Mouse (Mus musculus): Measurements from ENCODE around the gene Thsd7a. TPM values are rescaled to one million over a fixed set of nuclear protein-coding genes. Genes with fewer than 3 reads are reported as not detected.

The Thsd7a gene
- polyA plus RNA-seq, 1 experiment from 2014 or later, result 2.0 TPM

DNA sequence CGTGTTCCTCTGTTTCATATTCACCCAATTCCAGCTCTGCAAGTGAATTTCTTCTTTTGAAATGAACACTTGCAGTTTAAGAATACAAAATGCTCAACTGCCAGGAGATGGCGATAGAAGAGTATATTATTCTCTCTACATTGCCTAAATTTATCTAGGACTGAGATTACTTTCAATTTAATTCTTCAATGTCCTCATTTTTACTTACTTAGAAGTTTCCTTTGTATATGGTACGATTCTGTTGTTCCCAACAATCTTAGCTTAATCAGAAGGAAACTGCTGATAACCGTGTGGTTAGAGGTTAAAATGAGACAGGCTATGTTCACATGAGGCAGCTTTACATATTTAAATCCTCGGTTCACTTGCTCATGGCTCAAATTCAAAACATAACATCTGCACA, 398.5 kb downstream of the Thsd7a start:
- H3K4me1 ChIP-seq (ENCODE audit: control insufficient read depth, insufficient read depth, low read length), result no peaks in the 10 kb centered on the region
- no peak overlapping the region for H3K27ac ChIP-seq (ENCODE audit: low read length)
- H3K27me3 ChIP-seq (ENCODE audit: control insufficient read depth, insufficient read depth, low read length), result no peaks in the 10 kb centered on the region
- no peaks in the 10 kb centered on the region for H3K9me3 ChIP-seq (replicated peaks; ENCODE audit: control insufficient read depth, low read length)
- ATAC-seq (ENCODE audit: insufficient read depth, low FRiP score), result no peak
- H3K9ac ChIP-seq (ENCODE audit: low read length), result no peak overlapping the region
- no peaks in the 10 kb centered on the region for H3K36me3 ChIP-seq (ENCODE audit: control insufficient read depth, insufficient read depth, low read length)
- H3K4me2 ChIP-seq (ENCODE audit: low read depth, low read length), result peak overlapping the region; percentile 24
- 0 out of 2 replicates have a peak overlapping the region, but pooled peaks have one; percentile 13 for H3K4me3 ChIP-seq (replicated peaks; ENCODE audit: low read length)
- 28% methylated on average over 5 of the region's 5 CpGs for WGBS

DNA sequence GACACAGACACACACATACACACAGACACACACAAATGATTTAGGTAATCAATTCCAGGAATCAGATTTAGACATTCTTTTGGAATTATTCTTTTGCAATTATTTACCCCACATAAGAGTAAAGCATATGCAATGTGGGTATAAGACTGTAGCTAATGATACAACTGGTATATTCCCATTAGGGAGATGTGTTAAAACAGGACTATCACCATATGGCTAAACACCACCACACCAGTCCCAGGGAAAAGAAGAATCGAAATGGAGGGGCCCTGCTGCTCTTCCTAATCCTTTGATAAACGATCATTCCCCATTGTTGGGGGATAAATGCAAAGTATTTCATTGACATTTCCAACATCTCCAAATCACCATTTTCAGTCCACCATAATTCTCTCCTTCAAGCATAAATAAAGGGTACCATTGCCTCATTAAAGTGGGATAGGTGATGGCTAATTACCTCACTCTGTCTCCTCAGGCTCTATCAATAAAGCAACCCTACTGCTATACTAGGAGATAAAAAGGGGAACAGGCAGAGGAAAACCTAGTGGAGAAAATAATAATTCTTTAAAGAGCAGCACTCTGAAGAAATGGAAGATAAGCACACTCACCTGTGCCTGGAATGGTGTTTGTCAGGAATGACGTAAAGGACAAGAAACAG, 400.0 kb downstream of the Thsd7a start:
- no peaks in the 10 kb centered on the region for H3K36me3 ChIP-seq (ENCODE audit: control insufficient read depth, insufficient read depth, low read length)
- H3K27ac ChIP-seq (ENCODE audit: low read length), result no peak overlapping the region
- no peak overlapping the region for H3K4me2 ChIP-seq (ENCODE audit: low read depth, low read length)
- no peaks in the 10 kb centered on the region for H3K9me3 ChIP-seq (replicated peaks; ENCODE audit: control insufficient read depth, low read length)
- 65% methylated on average over 3 of the region's 3 CpGs for WGBS
- H3K9ac ChIP-seq (ENCODE audit: low read length), result no peak overlapping the region
- no peak overlapping the region for H3K4me3 ChIP-seq (replicated peaks; ENCODE audit: low read length)
- H3K4me1 ChIP-seq (ENCODE audit: control insufficient read depth, insufficient read depth, low read length), result no peaks in the 10 kb centered on the region
- no peak for ATAC-seq (ENCODE audit: insufficient read depth, low FRiP score)
- no peaks in the 10 kb centered on the region for H3K27me3 ChIP-seq (ENCODE audit: control insufficient read depth, insufficient read depth, low read length)

- no peaks in the 10 kb centered on the region for H3K27me3 ChIP-seq (ENCODE audit: control insufficient read depth, insufficient read depth, low read length)
- H3K36me3 ChIP-seq (ENCODE audit: control insufficient read depth, insufficient read depth, low read length), result no peaks in the 10 kb centered on the region
- no peak overlapping the region for H3K27ac ChIP-seq (ENCODE audit: low read length)
- no peak for ATAC-seq (ENCODE audit: insufficient read depth, low FRiP score)
- no peaks in the 10 kb centered on the region for H3K4me1 ChIP-seq (ENCODE audit: control insufficient read depth, insufficient read depth, low read length)
- no peak overlapping the region for H3K4me3 ChIP-seq (replicated peaks; ENCODE audit: low read length)
- no peak overlapping the region for H3K4me2 ChIP-seq (ENCODE audit: low read depth, low read length)
- no peak overlapping the region for H3K9ac ChIP-seq (ENCODE audit: low read length)
- H3K9me3 ChIP-seq (replicated peaks; ENCODE audit: control insufficient read depth, low read length), result no peaks in the 10 kb centered on the region
These were observed 400.5 kb downstream of the Thsd7a start for GRCm38 (mm10) chr6:12348667-12349066.

DNA sequence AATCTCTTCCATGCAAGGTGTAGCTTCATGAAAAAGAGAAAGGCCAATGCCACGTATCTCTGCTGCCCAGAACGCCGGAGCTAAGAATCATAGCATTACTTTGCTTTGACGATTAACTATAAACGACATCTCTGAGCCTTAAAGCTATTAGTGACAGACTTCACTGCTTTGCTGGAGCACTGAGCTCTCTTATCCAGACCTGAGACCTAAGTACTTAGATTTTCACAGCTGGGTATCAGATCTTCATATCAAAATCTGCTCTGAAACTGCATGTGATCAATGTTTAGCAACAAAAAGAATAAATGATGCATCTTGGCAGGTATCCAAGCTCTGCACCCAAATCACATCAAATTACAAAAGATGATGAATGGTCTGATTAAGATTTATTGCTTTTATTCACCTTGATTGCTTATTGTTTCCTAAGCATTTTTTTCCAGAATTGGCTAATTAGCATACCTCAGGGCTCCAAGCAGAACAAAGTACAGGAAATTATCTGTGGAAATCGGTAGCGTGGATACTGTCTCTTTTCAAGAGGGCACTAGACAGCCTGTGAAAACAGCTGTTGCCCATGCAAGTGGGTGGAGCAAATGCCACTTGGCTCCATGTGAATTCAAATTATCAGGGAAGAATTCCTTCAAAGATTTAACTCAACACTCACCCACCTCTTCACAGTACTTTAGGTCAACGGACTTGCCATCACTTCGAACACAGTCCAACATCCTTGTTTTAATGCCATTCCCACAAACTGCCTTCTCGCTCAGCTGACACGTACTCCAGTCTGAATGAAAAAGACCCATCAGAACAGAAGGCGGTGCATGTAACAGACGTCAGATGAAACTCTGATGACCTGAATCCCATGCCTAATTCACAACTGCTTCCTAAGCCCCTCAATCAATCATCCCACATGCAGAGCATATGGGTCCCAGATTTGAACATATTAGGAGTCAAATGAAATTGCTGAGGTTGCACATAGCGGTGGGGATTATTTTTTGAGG, 412.3 kb downstream of the Thsd7a start:
- no peak overlapping the region for H3K27ac ChIP-seq (ENCODE audit: low read length)
- no peak overlapping the region for H3K4me2 ChIP-seq (ENCODE audit: low read depth, low read length)
- no peak overlapping the region for H3K9ac ChIP-seq (ENCODE audit: low read length)
- no peaks in the 10 kb centered on the region for H3K4me1 ChIP-seq (ENCODE audit: control insufficient read depth, insufficient read depth, low read length)
- 74% methylated on average over 14 of the region's 14 CpGs for WGBS
- H3K27me3 ChIP-seq (ENCODE audit: control insufficient read depth, insufficient read depth, low read length), result no peaks in the 10 kb centered on the region
- H3K4me3 ChIP-seq (replicated peaks; ENCODE audit: low read length), result no peak overlapping the region
- H3K36me3 ChIP-seq (ENCODE audit: control insufficient read depth, insufficient read depth, low read length), result no peaks in the 10 kb centered on the region
- H3K9me3 ChIP-seq (replicated peaks; ENCODE audit: control insufficient read depth, low read length), result no peaks in the 10 kb centered on the region
- ATAC-seq (ENCODE audit: insufficient read depth, low FRiP score), result no peak

GRCm38 (mm10) chr6:12315070-12315909, 433.9 kb downstream of the Thsd7a start:
- 48% methylated on average over 7 of the region's 7 CpGs for WGBS
- ATAC-seq (ENCODE audit: insufficient read depth, low FRiP score), result no peak

GRCm38 (mm10) chr6:12307502-12307901, 441.7 kb downstream of the Thsd7a start:
- Histone ChIP-seq H3K9ac (ENCODE audit: low read length) (no peak overlapping the region), H3K9me3 (replicated peaks; ENCODE audit: control insufficient read depth, low read length) (peaks cover 2% of the 10 kb centered on the region; the same call in 1 of the 2 replicates), H3K4me2 (ENCODE audit: low read depth, low read length) (no peak overlapping the region), H3K4me1 (ENCODE audit: control insufficient read depth, insufficient read depth, low read length) (no peaks in the 10 kb centered on the region), H3K36me3 (ENCODE audit: control insufficient read depth, insufficient read depth, low read length) (no peaks in the 10 kb centered on the region), H3K27ac (ENCODE audit: low read length) (no peak overlapping the region), H3K4me3 (replicated peaks; ENCODE audit: low read length) (no peak overlapping the region), H3K27me3 (ENCODE audit: control insufficient read depth, insufficient read depth, low read length) (no peaks in the 10 kb centered on the region)
- WGBS, result 82% methylated on average over 2 of the region's 2 CpGs
- ATAC-seq (ENCODE audit: insufficient read depth, low FRiP score), result no peak

More at GRCm38 (mm10) chr6:12315070-12315909, 433.9 kb downstream of the Thsd7a start:
- no peak overlapping the region for H3K27ac ChIP-seq (ENCODE audit: low read length)
- H3K27me3 ChIP-seq (ENCODE audit: control insufficient read depth, insufficient read depth, low read length), result no peaks in the 10 kb centered on the region
- H3K9ac ChIP-seq (ENCODE audit: low read length), result no peak overlapping the region
- no peaks in the 10 kb centered on the region for H3K4me1 ChIP-seq (ENCODE audit: control insufficient read depth, insufficient read depth, low read length)
- no peak overlapping the region for H3K4me3 ChIP-seq (replicated peaks; ENCODE audit: low read length)
- H3K4me2 ChIP-seq (ENCODE audit: low read depth, low read length), result no peak overlapping the region
- H3K9me3 ChIP-seq (replicated peaks; ENCODE audit: control insufficient read depth, low read length), result no peaks in the 10 kb centered on the region
- no peaks in the 10 kb centered on the region for H3K36me3 ChIP-seq (ENCODE audit: control insufficient read depth, insufficient read depth, low read length)

GRCm38 (mm10) chr6:12262641-12263400, 486.4 kb downstream of the Thsd7a start:
- H3K4me3 ChIP-seq (replicated peaks; ENCODE audit: low read length), result no peak overlapping the region
- WGBS, result 75% methylated on average over 15 of the region's 15 CpGs
- no peaks in the 10 kb centered on the region; the same call in 1 of the 2 replicates for H3K4me1 ChIP-seq (ENCODE audit: control insufficient read depth, insufficient read depth, low read length)
- no peak overlapping the region for H3K4me2 ChIP-seq (ENCODE audit: low read depth, low read length)
- H3K27ac ChIP-seq (ENCODE audit: low read length), result no peak overlapping the region
- no peak overlapping the region for H3K9ac ChIP-seq (ENCODE audit: low read length)
- H3K36me3 ChIP-seq (ENCODE audit: control insufficient read depth, insufficient read depth, low read length), result no peaks in the 10 kb centered on the region
- H3K27me3 ChIP-seq (ENCODE audit: control insufficient read depth, insufficient read depth, low read length), result no peaks in the 10 kb centered on the region
- no peak for ATAC-seq (ENCODE audit: insufficient read depth, low FRiP score)
- H3K9me3 ChIP-seq (replicated peaks; ENCODE audit: control insufficient read depth, low read length), result no peaks in the 10 kb centered on the region

Measured in stomach, embryonic 16.5 days (tissue).